Mouse (Mus musculus) ovary, postnatal 10 days (tissue): ENCODE results near the gene Olfr1018.

ENCODE experiments used
- DNase-seq: peaks from one replicate; pipeline ENCODE4 v3.0.0; 2022; ENCODE audit warnings: low spot score

The Olfr1018 gene

GRCm38 (mm10) chr2:85818179-85818578 is at the start of gene Olfr1018:
Gene Olfr1018, plus strand, starts transcription at chr2:85818479.
- no peak for DNase-seq

- DNase-seq: no peak
These were observed 45.9 kb upstream of the Olfr1018 start, which contains the start of gene Olfr1014 for GRCm38 (mm10) chr2:85772413-85772812. Gene Olfr1014, plus strand, starts transcription at chr2:85772713.

DNA sequence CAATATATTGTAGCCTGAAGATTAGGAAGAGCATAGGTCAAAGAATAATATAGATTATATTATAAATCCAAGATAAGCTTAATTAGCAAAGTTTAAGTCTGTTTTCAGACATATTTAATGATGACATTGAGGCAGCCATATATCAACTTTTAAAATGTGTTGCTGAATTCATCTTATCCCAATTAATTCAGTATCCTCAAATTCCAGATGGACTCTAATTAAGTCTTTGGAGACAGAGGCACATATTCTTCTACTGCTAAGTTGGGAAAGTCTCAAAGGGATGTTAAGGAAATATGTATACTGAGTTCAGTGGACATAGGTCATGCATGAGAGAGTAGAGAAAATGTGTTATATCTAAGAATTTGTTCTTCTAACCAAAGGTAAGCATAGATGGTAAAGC is 36.6 kb upstream of the Olfr1018 start, which contains the start of gene Olfr1015:
Gene Olfr1015 (plus strand): TSS at position 301 of the 400 bp plus-strand sequence.
- DNase-seq: no peak

DNA sequence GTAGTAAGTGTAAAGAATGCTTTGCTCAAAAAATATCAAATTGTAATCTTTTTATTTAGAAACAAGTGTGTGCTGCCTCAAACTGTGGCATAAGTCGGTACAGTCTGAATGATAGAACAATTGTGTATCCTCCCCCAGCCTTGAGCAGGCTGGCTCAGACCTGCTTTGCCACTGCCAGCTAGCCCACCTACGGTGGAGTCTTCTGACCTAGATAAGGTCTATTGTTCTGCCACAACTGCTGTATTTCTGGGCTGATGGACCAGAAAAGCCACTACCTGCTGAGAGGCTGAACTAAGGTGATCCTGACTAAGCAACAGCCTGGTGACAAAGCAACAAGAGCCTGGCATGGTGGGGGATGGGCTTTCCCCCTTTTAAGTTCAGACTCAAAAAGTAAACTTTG is 25.9 kb upstream of the Olfr1018 start:
- DNase-seq: no peak

GRCm38 (mm10) chr2:85802444-85802843 is 15.8 kb upstream of the Olfr1018 start, which contains the start of gene Olfr1016:
Gene Olfr1016, minus strand, starts transcription at chr2:85802544.
- DNase-seq: no peak

DNA sequence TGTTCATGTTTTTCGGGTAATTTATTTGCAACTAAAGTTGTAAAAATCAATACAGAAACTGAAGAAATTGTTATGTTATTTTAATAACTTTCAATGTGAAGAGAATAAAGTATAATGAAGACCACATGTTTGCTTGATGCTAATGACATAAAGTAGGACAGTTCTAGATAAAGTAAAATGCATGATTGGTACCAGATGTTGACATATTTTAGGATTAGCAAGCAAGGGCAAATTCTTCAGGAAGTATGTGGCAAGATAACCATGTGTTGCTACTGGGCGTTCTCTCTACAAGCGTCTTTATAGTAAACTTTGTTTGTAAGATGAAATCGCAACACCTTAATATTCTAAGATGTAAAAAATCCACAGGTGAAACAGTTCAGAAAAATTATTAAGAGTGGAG is 13.8 kb upstream of the Olfr1018 start:
- no peak for DNase-seq

DNA sequence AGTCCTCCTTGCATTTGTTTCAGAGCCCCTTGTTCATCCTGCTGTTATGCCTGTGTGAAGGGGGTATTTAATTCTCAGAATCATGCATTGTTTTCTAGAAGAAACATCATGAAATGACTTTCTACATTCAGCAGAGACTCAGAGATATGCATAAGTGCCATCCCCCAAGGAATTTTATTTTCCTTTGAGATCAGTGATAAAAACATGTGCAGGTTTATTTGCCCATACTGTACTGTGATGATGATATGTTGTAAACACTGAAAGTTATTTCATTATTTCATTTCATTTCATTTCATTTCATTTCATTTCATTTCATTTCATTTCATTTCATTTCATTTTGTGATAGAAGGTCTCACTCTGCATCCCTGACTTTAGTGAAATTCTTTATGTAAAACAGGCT is 27.1 kb downstream of the Olfr1018 start, which contains the start of gene Olfr1019:
Gene Olfr1019 (minus strand): TSS at position 101 of the 400 bp plus-strand sequence.
- DNase-seq: no peak

- no peak for DNase-seq
These were observed 28.5 kb downstream of the Olfr1018 start, which contains the start of gene Olfr1020 for GRCm38 (mm10) chr2:85846730-85847129. Gene Olfr1020, plus strand, starts transcription at chr2:85847030.

- no peak for DNase-seq
These were observed 50.0 kb downstream of the Olfr1018 start, which contains the start of gene Olfr1022 for GRCm38 (mm10) chr2:85868294-85868693. Gene Olfr1022, plus strand, starts transcription at chr2:85868594.
